In the genomic region with DNA sequence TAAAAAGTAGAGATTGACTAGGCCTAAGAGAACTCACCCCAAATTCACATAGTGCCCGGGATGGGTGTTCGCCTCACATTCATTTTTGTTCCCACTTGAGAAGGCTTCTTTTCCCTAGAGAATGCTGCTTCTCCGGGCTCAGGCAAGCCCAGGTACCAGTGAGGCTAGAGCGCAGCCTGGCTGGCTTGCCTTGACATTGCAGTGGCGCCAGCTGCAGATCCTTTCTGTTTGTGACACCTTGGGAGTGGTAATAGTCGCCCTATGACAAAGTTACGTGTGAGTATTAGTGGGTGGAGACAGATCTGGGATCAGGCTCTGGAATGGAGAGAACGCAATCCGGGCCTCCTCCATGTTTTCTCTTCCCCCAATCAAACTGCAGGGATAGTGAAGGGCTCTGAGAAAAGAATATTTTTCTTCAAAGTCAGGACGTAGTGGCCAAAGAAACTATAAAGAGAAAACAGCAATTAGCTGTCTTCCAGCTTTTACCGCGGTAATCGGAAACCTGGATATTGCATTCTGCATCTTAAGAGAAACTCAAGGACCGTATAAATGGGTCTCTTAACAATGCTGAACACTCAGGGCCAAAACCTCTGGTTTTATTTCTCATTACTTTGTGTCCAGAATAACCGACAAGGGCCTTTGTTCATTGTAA, we compare ENCODE assay signal across 8 mouse cellular contexts. TPM values are rescaled to one million over a fixed set of nuclear protein-coding genes. Genes with fewer than 3 reads are reported as not detected.
DNase-seq lines count a peak whose midpoint lies in the region; ATAC-seq lines count a peak whose summit lies in the region.

TSS of gene Zfp219 (minus strand) at position 248 of the 652 bp plus-strand sequence.

- H3K4me3 ChIP-seq in embryonic facial prominence, embryonic 12.5 days, result peak within 1 kb of the TSS; percentile 69
- peak within 1 kb of the TSS; percentile 62 for H3K4me3 ChIP-seq in limb, embryonic 11.5 days (ENCODE audit: low read depth, low read length)
- peak within 1 kb of the TSS; percentile 59 for H3K4me3 ChIP-seq in midbrain, embryonic 12.5 days

- peaks cover 30% of the 10 kb centered on the region for H3K4me1 ChIP-seq in embryonic facial prominence, embryonic 12.5 days
- H3K4me1 ChIP-seq in limb, embryonic 11.5 days (ENCODE audit: control insufficient read depth, insufficient read depth, low read length), result peaks cover 5% of the 10 kb centered on the region
- peaks cover 56% of the 10 kb centered on the region for H3K4me1 ChIP-seq in midbrain, embryonic 12.5 days

- no peaks in the 10 kb centered on the region for H3K9me3 ChIP-seq in embryonic facial prominence, embryonic 12.5 days
- no peaks in the 10 kb centered on the region for H3K9me3 ChIP-seq in limb, embryonic 11.5 days (ENCODE audit: control insufficient read depth, low read length)
- no peaks in the 10 kb centered on the region for H3K9me3 ChIP-seq in midbrain, embryonic 12.5 days

- peak; percentile 83 for DNase-seq in A20 (ENCODE audit: low read depth, low spot score)
- peak; percentile 86 for DNase-seq in adrenal gland, postnatal 10 days
- DNase-seq in heart, adult 18-20 months, result peak; percentile 84 to 89
- peak; percentile 83 for DNase-seq in kidney, adult 18-20 months
- peak; percentile 82 for DNase-seq in limb, embryonic 11.5 days (ENCODE audit: low spot score)
- DNase-seq in spleen, postnatal 36 days (ENCODE audit: low spot score in 2 of 2), result peak; percentile 70 to 75

- H3K9ac ChIP-seq in embryonic facial prominence, embryonic 12.5 days, result peak within 1 kb of the TSS; percentile 91
- peak within 1 kb of the TSS; percentile 95 for H3K9ac ChIP-seq in limb, embryonic 11.5 days (ENCODE audit: low read length)
- H3K9ac ChIP-seq in midbrain, embryonic 12.5 days (replicated peaks), result peak within 1 kb of the TSS; percentile 78

- peak within 1 kb of the TSS; percentile 62 for H3K4me2 ChIP-seq in embryonic facial prominence, embryonic 12.5 days (replicated peaks)
- peak within 1 kb of the TSS; percentile 65 for H3K4me2 ChIP-seq in limb, embryonic 11.5 days (ENCODE audit: low read depth, severe bottlenecking)
- H3K4me2 ChIP-seq in midbrain, embryonic 12.5 days (replicated peaks), result peak within 1 kb of the TSS; percentile 56

- no peaks in the 10 kb centered on the region for H3K27me3 ChIP-seq in embryonic facial prominence, embryonic 12.5 days
- no peaks in the 10 kb centered on the region for H3K27me3 ChIP-seq in limb, embryonic 11.5 days (ENCODE audit: control insufficient read depth, insufficient read depth, low read length)
- H3K27me3 ChIP-seq in midbrain, embryonic 12.5 days, result no peaks in the 10 kb centered on the region

- peak within 1 kb of the TSS; percentile 99 for H3K27ac ChIP-seq in embryonic facial prominence, embryonic 12.5 days
- peak within 1 kb of the TSS; percentile 97 for H3K27ac ChIP-seq in limb, embryonic 11.5 days (replicated peaks; ENCODE audit: low read depth, low read length)
- H3K27ac ChIP-seq in midbrain, embryonic 12.5 days (replicated peaks), result peak within 1 kb of the TSS; percentile 98

- H3K36me3 ChIP-seq in embryonic facial prominence, embryonic 12.5 days, result no peaks in the 10 kb centered on the region
- no peaks in the 10 kb centered on the region for H3K36me3 ChIP-seq in limb, embryonic 11.5 days (ENCODE audit: control insufficient read depth, insufficient read depth, low read length)
- no peaks in the 10 kb centered on the region for H3K36me3 ChIP-seq in midbrain, embryonic 12.5 days

- WGBS in embryonic facial prominence, embryonic 12.5 days, result 7% methylated on average over 15 of the region's 15 CpGs
- WGBS in limb, embryonic 11.5 days, result 7% methylated on average over 15 of the region's 15 CpGs
- WGBS in midbrain, embryonic 12.5 days, result 8% methylated on average over 15 of the region's 15 CpGs

- peak; percentile 42 for ATAC-seq in embryonic facial prominence, embryonic 12.5 days (ENCODE audit: insufficient number of reproducible peaks, insufficient read depth, low FRiP score, low TSS enrichment)
- ATAC-seq in limb, embryonic 11.5 days (ENCODE audit: insufficient number of reproducible peaks, low FRiP score, low TSS enrichment, low read depth), result peak; percentile 45
- peak; percentile 48 for ATAC-seq in midbrain, embryonic 12.5 days (ENCODE audit: low FRiP score, low read depth)

RNA-seq across cellular contexts. Expression of gene Zfp219, which starts in this region (rescaled TPM):
- 10 to 100 TPM; 54.6 to 59.2 TPM for total RNA-seq in adrenal gland, postnatal 10 days (2021)
- polyA plus RNA-seq in embryonic facial prominence, embryonic 12.5 days (2016; fragmentation: Nextera tagmentation; extraction: Ambion mirVana), result 56.7 and 60.6 TPM in 2 replicates
- total RNA-seq in heart, adult 18-20 months (2021), result 10 to 100 TPM; 22.3 to 23.4 TPM
- 51.6 and 52.0 TPM in 2 replicates for polyA plus RNA-seq in limb, embryonic 11.5 days (2014; fragmentation: Nextera tagmentation; extraction: Ambion mirVana)
- 111 and 112 TPM in 2 replicates for polyA plus RNA-seq in midbrain, embryonic 12.5 days (2016; fragmentation: Nextera tagmentation; extraction: Ambion mirVana)

Comparison
In these comparisons a context has a peak if more than half of its experiments do, and no peak if none do; other contexts are left out.
1. Peak in every context shown above with its lines: DNase-seq, ATAC-seq, H3K4me3 ChIP-seq and H3K27ac ChIP-seq.